Mouse (Mus musculus): ENCODE measurements around the gene Itgb3.

Itgb3 gene

DNA sequence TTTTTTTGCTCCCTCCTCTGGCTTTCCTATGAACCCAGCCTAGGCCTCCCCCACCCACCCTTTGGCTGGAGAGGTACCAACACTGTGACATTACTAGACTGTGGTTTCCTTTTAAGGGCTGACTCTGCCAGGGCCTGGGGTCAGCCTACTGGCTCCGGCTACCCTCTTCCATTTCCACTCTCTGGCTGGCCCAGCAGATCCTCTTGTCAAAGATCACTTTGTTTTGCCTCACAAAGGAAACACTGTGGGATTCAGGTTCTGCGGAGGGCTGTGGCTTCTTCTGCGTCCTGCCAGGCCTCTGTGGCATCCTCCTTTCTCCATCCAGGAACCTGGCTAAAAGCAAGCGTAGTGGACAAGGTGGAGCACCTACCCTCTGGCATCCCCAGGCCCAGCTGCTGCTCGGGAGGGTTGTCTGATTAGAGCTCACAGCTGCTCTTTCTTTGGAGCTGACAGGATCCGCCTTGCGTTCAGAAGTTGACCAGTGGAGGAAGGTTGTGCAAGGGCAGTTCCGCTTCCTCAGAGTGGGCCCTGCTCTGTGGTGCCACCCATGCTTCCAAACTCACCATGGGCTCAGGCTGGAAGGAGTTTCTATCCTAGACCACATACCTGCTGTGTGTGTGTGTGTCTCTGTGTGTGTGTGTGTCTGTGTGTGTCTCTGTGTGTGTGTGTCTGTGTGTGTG is 39.5 kb downstream of the Itgb3 start:
- intact Hi-C loops (cut with DNase I), result no loop called here

DNA sequence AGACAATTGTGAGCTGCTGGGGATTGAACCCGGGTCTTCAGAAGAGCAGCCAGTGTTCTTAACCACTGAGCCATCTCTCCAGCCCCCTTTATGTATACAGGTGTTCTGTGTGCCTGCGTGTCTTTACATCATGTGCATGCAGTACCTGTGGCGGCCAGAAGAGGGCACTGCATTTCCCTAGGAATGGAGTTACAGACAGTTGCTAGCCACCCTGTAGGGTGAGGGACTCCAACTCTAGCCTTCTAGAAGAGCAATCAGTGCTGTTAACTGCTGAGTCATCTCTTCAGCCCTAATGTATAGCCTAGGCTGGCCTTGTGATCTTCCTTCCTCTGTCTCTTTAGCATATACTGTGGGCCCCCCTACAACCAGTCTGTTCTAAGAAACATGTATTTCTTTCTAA is 40.8 kb downstream of the Itgb3 start:
- intact Hi-C loops (cut with DNase I), result no loop called here

DNA sequence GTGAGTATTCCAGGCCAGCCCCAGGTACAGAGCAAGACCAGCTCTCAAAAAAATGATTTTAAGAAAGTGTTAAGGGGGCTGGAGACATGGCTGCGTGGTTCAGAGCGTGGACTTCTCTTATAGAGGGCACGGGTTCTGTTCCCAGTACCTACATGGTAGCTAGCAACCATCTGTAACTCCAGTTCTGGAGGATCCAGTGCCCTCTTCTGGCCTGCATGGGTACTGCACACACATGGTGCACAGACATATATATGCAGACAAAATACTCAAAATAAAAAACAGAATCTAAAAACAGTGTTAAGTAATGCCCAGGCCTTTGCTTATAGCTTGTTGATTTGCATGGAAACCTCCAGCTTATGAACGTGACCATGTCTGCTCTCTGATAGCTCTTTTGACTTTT is 52.8 kb downstream of the Itgb3 start:
- intact Hi-C loops (cut with DNase I), result no loop called here

DNA sequence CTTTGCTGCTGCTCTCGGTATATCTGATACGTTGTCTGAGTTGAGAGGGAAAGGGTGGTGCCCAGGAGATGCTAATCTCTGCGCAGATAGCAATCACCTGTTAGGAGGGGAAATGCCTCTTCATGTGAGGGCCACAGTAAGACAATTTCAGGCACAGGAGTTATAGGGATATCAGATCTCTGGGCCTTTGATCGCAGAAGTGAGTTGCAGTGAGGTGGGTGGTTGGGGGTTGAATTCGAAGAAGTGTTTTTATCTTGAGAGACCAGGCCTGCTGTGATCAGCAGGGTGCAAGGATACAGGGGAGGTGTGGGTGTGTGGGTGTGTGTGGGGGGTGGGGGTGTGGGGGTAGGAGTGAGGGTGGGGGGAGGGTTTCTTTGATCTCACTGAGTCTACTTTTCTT is 53.3 kb downstream of the Itgb3 start:
- intact Hi-C loops (cut with DNase I), result no loop called here

DNA sequence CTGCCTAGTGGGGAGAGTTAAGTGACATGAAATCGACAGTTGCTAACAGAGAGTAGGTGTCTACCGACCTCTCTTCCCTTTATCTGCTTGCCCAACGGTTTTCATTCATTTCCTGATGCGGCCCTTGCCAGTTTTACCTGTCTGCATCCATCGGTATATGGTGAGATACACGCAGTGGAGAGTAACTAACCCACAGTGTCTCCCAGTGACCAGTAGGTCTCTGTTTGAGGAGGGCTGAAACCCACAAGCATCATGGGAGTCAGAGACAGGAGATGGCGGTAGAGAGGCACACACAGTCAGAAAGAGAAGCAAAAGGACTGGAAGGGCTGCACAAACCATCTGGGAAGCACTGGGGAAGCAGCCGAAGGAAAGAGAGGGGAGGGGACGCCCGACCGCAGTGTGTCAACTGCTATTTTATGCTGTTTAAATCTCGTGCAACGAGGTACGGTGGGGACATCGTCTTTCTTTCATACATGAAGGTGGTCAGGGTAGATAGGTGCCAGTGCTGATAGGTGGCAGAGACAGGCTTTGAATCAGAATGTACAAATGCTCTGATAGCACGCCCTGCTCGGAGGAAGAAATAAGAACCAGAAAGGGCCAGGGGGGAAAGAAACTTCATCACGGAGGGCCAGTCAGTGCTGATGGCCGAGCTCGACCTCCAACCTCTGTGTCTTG is 53.9 kb downstream of the Itgb3 start:
- intact Hi-C loops (cut with DNase I), result no loop called here

DNA sequence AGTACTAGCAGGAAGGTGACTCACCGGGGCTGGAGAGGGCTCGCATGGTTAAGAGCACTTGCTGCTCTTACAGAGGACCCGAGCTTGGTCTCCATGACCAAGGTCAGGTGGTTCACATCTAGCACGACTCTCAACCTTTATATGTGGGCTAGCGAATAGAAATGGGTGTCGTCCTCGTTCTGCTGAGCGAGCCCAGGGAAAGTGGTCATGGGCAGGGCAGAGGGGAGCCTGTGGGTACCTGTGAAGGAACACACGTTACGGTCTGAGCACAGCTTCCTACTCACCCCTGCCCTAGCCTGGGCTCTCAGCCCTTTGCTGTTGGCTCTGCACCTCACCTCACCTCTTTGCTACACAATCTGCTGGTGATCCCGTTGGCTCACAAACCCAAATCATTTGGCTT is 54.8 kb downstream of the Itgb3 start:
- intact Hi-C loops (cut with DNase I), result no loop called here

DNA sequence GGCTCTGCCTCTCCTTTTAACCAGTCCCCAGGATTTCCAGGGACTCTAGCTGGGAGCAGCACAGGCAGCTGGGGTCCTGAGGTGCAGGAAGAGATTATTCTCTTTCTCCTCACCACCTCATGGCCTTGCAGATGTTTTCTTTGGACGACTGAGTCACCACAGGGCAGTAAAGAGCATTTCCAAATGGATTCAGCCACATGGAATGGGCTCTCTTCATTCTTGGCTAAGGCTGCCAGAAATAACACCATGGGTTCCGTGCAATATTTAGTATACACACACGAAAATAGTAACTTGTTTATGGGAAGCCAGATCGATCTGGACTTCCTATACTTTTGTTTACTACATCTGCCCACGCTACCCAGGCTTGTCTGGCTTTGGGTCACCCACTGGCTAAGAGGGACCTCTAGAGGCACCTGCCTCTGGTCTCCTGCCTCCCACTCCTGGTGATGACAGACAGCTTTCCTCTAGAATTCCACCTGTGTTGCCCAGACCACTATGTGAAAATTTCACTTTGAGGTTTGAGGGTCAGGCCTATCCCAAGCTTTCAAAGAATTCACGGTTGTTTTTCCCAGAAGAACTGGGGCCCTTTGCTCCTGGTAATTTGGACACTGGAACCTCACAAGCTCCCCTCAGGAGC is 55.6 kb downstream of the Itgb3 start:
- intact Hi-C loops (cut with DNase I), result no loop called here

DNA sequence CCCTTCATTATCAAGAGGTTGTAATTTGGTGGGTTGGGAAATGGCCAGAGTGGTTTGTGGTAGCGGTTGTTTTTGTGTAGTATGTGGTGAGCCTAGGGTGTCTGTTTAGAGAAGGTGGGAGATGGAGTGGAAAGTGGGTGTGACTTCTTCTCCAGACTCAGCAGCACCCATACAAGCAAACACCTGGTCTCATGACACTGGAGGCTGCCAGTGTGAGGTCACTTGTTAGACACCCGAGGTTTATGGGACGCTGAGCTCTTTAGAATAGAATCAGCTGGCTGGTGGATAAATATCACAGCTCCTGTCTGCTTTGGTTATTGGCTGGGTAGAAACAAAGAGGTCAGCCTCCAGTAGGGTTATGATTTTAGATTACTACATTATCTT is 56.1 kb downstream of the Itgb3 start:
- intact Hi-C loops (cut with DNase I), result no loop called here

DNA sequence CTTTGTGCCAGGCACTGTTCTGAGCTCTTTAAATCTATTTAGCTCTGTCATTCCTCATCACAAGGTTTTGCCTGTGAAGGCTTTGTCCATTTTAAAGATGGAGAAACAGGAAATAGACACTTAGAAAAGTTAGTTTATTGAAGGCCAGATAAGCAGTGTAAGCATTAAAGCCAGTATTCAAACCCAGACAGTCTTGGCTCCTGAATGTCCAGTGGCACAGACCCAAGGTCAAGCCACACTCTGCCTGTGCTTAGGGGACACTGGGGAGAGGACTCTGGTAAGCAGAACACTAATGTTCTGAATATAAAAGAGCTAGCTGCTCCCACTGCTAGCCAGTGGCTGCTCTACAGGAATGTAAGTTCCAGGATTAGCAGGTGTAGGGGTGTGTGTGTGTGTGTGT is 56.6 kb downstream of the Itgb3 start:
- intact Hi-C loops (cut with DNase I), result no loop called here

DNA sequence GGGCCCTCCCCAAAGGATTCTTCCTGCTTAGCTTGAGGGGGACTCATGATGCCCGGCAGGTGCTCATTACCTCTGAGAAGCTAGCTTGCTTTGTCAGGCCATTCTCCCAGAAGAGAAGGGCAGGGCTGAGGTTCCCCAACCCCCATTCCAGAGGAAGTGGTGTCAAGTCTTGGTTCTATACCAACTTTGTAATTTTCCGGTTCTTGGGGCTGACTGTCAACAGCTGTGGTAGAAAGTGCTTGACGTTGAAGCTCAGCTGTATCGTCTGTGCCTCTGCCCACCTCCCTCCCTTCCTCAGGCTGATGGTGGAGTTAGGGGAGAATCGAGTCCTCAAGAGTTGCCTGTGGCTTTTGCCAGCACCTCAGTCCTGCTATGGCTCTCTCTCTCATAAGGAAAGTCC is 59.6 kb downstream of the Itgb3 start:
- intact Hi-C loops (cut with DNase I), result no loop called here

DNA sequence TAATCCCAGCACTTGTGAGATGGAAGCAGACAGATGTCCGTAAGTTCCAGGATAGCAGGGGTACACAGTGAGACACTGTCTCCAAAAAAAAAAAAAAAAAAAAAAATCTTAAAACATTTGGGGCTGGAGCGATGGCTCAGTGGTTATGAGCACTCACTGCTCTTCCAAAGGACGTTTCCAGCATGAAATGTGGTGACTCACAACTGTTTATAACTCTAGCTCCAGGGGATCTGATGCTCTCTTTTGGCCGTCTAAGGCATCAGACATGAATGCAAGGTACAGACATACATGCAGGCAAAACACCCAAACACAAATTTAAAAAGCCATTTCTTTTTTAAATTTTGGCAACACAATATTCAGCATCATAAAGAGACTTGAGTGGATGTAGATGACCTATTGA is 65.6 kb downstream of the Itgb3 start:
- intact Hi-C loops (cut with DNase I), result no loop called here

DNA sequence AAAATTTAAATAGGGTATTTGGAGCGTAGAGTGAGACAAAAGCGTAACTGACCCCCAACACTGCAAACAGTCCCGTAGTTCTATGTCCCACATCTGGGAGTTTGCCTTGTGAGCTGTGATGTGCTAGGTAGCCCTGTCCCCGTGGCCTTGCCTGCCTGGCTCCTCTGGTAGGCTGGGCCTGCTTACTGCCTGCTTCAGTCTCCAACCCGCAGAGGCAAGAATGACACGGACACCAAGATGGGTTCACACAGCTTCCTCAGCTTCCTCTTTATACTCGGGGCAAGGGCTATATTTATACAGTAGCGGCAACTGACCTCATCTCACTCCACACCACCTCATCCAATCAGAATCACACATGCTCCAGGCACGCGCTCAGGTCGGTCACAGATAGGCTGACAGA is 67.0 kb downstream of the Itgb3 start:
- intact Hi-C loops (cut with DNase I), result no loop called here

DNA sequence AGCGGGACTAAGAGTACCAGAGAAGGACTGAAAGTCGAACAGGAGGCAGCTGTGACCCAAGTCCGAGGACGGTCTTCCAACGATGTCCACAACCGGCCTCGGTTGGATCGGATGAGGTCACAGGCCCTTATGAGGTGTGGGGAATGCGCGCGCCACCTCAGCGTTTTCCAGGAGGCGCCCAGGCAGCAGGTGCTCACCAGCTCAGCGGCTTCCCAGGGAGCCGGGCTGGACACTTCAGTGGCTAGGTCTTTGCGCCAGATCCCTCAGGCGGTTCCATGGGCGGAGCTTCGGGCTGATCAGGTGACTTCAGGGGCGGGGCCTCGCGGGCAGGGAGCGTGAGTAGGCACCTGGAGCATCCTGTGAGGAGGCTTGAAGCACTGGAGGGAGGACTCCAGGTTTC is 77.7 kb downstream of the Itgb3 start, which contains the start of gene Gm11639:
Gene Gm11639, plus strand, starts transcription at position 160 of the 400 bp plus-strand sequence.
- intact Hi-C loops (cut with DNase I), result no loop called here

DNA sequence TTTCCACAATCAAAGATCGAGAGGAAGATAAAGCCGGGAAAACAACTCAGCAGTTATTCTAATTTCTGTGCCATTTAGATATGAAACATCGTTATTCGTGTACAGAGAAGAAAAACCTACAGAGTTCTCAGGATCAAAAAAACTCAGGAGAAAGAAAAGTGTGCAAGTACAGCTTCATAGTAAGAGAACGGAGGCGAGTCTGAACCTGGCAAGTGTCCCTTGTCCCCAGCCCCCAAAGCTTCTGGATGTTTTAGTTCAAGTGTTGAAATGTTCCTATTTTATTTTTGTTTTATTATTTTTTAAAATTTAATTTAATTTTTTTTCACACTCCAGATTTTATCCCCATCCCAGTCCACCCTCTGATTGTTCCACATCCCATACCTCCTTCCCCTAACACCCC is 85.4 kb downstream of the Itgb3 start:
- intact Hi-C loops (cut with DNase I), result no loop called here

DNA sequence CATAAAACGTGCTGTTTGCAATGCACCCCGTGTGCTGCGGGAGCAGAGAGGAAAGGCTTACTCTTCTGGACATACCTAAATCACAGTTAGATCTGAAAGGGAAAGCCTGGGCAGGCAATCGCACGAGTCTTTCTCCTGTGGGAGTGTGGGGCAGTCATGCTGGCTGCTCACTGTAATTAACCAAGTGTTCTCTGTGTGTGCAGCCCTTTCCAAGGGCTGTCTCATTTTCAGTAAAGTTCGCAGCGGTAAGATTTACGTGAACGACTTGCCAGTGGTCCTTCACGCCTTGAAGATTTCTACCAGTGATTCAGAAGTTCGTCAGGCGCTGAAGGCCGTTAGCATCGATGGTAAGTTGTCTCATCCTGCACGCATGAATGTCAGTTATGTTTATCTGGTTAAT is 96.3 kb downstream of the Itgb3 start:
- intact Hi-C loops (cut with DNase I), result no loop called here

DNA sequence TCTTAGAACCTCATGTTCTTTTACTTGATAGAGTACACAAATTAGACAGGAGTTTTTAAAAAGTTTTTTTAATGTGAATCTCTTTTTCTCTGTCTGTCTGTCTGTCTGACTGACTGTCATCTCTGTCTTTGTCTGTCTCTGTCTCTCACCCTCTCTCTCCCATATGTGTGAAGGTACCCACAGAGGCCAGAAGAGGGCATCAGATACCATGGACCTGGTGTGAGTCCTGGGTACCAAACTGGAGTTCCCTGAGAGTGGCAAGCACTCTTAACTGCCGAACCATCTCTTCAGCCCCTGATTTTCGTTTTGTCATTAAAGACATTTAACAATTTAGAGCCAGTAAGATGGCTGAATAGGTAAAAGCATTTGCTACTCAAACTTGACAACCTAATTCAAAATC is 99.3 kb downstream of the Itgb3 start:
- intact Hi-C loops (cut with DNase I), result no loop called here
